Comparison of ENCODE assay signal across 14 mouse cellular contexts in genomic region chr1:80315533-80316045, GRCm38 (mm10).
DNase-seq lines count a peak whose midpoint lies in the region.
"Had no signal": no experiment of that assay in that cellular context is flagged by ENCODE, and none has a peak within 500 bp of the region (broad histone marks: within the 10 kb centered on the region; RNA-seq: fewer than 3 reads in every experiment).

No protein-coding gene starts in this region.

- DNase-seq in ES-CJ7 (ENCODE audit: low read depth, low spot score) (peak; percentile 57), R1 (ENCODE audit: low read depth, low spot score) (peak; percentile 79)
- no peak for DNase-seq in right cerebral cortex, postnatal 14 days
- no peak for DNase-seq in lung, postnatal 14 days
- no peak for DNase-seq in thymus, postnatal 25 days
- DNase-seq: adrenal gland, adult 8-10 months; adrenal gland, postnatal 14 days; adrenal gland, postnatal 36 days; cerebellum, adult 11-12 months; cerebellum, adult 2 months; cerebellum, adult 9-10 months; cerebellum, postnatal 10 days; cerebellum, postnatal 25 days; forebrain, postnatal 0 days had no signal

Comparison
In these comparisons a context has a peak if more than half of its experiments do, and no peak if none do; other contexts are left out.
1. DNase-seq: peak in ES-CJ7 (single experiment) and R1 (single experiment); none in right cerebral cortex, postnatal 14 days (single experiment), lung, postnatal 14 days (single experiment) and thymus, postnatal 25 days (single experiment).